Mouse (Mus musculus) ovary, adult 18-20 months (tissue): ENCODE data around the gene Gm15091.
"Not testable (repeated sequence)": the region's sequence is repeated elsewhere in the genome, so short reads cannot be mapped to it uniquely, and the experiment has no call there.

Experiments
- DNase-seq: peaks from one replicate; pipeline ENCODE4 v3.0.0; 2022; ENCODE audit warnings: low spot score, mixed read lengths

The Gm15091 gene

GRCm38 (mm10) chrX:149941355-149941754 lies at the start of gene Gm15091:
Gene Gm15091 (plus strand): TSS chrX:149941655.
- DNase-seq, result not testable (repeated sequence)
